Mouse (Mus musculus) stomach, embryonic 16.5 days (tissue): ENCODE measurements at regions not wholly inside any gene's neighbourhood (a gene's known extent, or its start where the extent isn't known, plus 50 kb on each side); places are given as distances from the start of the nearest gene placed in this dataset.

Source experiments
- ATAC-seq: fragments of 200-750 bp; cut with Nextera tagmentation; 2 replicates; pipeline ENCODE4 v1.8.0; 2017; ENCODE audit warnings: moderate number of reproducible peaks, moderate TSS enrichment; ENCODE audit not compliant: insufficient read depth, low FRiP score
- H3K27ac ChIP-seq: fragments of 300-500 bp; sonication (generic); 2 replicates; pipeline ENCODE4 v1.5.1; 2014; ENCODE audit warnings: low read length
- H3K27me3 ChIP-seq: fragments of 300-500 bp; sonication (generic); 2 replicates; pipeline ENCODE4 v1.6.1; 2014; ENCODE audit warnings: low read length, control low read depth, mixed read lengths; ENCODE audit not compliant: control insufficient read depth, insufficient read depth
- H3K36me3 ChIP-seq: fragments of 300-500 bp; sonication (generic); 2 replicates; pipeline ENCODE4 v1.6.1; 2014; ENCODE audit warnings: low read length; ENCODE audit not compliant: control insufficient read depth, insufficient read depth
- H3K4me1 ChIP-seq: fragments of 300-500 bp; sonication (generic); 2 replicates; pipeline ENCODE4 v1.6.1; 2014; ENCODE audit warnings: low read length, control low read depth, mixed read lengths; ENCODE audit not compliant: control insufficient read depth, insufficient read depth
- H3K4me2 ChIP-seq: fragments of 300-500 bp; sonication (generic); 2 replicates; pipeline ENCODE4 v1.6.1; 2014; ENCODE audit warnings: low read depth, low read length, mixed read lengths
- H3K4me3 ChIP-seq: fragments of 300-500 bp; sonication (generic); replicated peaks from 2 replicates; pipeline ENCODE4 v1.5.1; 2014; ENCODE audit warnings: mild to moderate bottlenecking, low read length
- H3K9ac ChIP-seq: fragments of 300-500 bp; sonication (generic); 2 replicates; pipeline ENCODE4 v1.6.1; 2014; ENCODE audit warnings: low read length
- H3K9me3 ChIP-seq: fragments of 300-500 bp; sonication (generic); replicated peaks from 2 replicates; pipeline ENCODE4 v1.6.1; 2016; ENCODE audit warnings: low read length, control low read depth; ENCODE audit not compliant: control insufficient read depth
- WGBS: fragments of 180-500 bp; shearing (Covaris S2); extraction: QIAGEN DNeasy Blood & Tissue Kit; methylation state at CpG from one replicate; pipeline ENCODE4 v1.1.7; 2014; 5-methylcytosine and 5-hydroxymethylcytosine counted together

DNA sequence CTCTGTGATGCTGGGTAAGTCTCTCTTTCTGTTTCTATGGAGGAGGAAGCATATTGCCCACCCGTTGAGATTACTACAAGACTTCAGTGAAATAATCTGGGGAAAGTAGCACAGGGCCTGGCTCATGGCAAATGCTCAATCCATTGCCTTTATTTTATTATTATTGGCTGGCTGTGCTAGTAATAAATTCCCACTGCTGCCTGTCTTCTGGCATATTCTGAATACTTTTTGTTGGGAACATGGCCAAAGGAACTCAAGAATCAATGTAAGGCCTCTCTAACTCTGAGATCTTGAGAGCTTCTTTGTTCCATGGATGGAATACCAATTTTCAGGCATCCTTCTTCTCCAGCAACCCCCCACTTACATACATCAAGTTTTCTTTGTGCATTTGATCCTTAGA lies 237.3 kb downstream of the Mex3b start:
- WGBS: 61% methylated on average over 1 of the region's 1 CpGs
- Histone ChIP-seq H3K36me3 (no peaks in the 10 kb centered on the region), H3K4me3 (no peak overlapping the region), H3K9ac (no peak overlapping the region), H3K27me3 (no peaks in the 10 kb centered on the region), H3K9me3 (no peaks in the 10 kb centered on the region), H3K27ac (no peak overlapping the region), H3K4me1 (no peaks in the 10 kb centered on the region), H3K4me2 (no peak overlapping the region)
- ATAC-seq: no peak

DNA sequence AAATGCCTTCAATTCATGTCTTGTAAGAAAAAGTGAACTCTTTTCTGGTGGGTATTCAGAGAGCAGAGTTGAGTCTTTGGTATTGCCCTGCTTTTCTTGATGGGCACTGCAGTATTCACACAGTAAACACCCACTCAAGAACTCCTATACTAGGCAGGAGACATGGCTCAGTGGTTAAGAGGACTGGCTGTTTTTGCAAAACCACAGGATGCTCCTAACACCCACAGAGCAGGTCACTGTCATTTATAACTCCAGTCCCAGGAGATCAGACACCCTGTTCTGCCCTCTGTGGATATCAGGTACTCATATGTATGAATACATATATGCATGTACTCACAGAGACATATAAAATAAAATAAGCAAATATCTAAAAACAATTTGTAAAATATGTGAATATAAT lies 238.5 kb downstream of the Mex3b start:
- H3K9ac ChIP-seq: no peak overlapping the region
- H3K27ac ChIP-seq: no peak overlapping the region
- ATAC-seq: no peak
- H3K36me3 ChIP-seq: no peaks in the 10 kb centered on the region
- H3K9me3 ChIP-seq: no peaks in the 10 kb centered on the region
- no peaks in the 10 kb centered on the region for H3K27me3 ChIP-seq
- no peak overlapping the region for H3K4me2 ChIP-seq
- H3K4me3 ChIP-seq: no peak overlapping the region
- no peaks in the 10 kb centered on the region for H3K4me1 ChIP-seq

DNA sequence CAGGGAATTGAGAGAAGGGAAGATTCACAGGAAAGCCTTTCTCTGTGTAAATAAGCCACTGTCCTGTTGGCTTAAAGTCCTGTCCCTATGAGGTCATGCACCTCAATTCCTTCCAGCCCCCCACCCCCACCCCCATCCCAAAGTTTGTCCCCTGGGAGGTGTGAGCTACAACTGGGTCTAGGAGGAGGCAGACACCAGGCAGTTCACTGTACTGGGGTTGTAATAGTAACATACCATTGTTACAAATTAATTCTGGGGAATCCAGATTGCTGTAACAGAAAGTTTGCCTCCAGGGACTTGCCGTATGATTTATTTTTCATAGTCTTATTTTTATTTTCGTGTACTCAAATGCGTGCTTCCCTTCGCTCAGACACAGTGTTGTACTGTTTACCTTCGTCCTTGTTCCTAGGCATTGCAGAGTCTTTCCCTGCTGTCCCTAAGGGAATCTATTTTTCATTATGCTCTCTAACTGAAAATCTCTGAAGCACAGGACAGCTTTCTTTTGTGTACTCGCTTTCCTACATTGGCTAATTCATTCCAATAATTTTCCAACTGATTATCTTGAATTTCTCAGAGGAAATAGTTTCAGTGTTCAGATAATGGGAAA lies 244.2 kb downstream of the Mex3b start:
- H3K36me3 ChIP-seq: no peaks in the 10 kb centered on the region
- 80% methylated on average over 6 of the region's 6 CpGs for WGBS
- H3K27me3 ChIP-seq: no peaks in the 10 kb centered on the region

DNA sequence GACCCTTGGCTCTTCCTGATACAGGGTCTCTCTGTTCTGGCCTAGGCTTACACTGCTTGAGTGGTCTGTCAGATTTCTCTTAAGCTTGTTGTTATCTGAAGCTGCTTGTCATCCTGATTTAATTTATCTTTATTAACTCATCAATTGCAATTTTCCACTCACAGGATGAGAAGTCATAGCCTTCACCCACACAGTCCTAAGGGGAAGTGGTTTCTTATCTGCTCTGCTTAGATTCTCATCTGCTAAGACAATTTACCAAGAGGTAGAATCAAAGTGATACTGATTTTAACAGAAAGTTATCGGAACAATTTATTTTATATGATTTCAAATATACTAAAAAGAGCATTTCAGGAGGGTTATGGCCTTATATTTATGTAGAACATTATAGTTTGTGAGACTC lies 249.4 kb downstream of the Mex3b start:
- ATAC-seq: no peak

More for the DNA sequence above, 244.2 kb downstream of the Mex3b start:
- H3K4me3 ChIP-seq: no peak overlapping the region
- H3K4me1 ChIP-seq: no peaks in the 10 kb centered on the region
- H3K9ac ChIP-seq: no peak overlapping the region
- H3K4me2 ChIP-seq: no peak overlapping the region
- no peaks in the 10 kb centered on the region for H3K9me3 ChIP-seq
- H3K27ac ChIP-seq: no peak overlapping the region
- ATAC-seq: no peak

DNA sequence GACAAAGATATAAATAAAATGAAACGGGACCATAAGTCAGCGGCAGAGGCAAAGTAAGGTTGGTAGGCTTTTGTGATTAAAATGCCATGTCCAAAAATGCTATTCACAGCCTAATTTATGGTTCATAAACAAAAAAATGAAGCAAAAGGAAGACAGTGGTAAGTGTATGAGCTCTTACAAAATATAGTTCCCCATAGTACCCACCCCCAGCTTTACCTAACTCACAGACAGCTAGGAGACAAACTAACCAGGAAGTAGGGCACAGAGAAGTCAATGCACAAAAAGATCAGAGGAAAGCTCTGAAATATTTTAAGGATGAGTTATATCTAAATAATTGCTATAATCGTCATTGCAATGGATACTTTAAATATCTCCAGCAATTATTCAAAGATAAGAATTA lies 249.9 kb downstream of the Mex3b start:
- Histone ChIP-seq H3K27me3 (no peaks in the 10 kb centered on the region), H3K27ac (no peak overlapping the region), H3K9me3 (no peaks in the 10 kb centered on the region), H3K4me1 (no peaks in the 10 kb centered on the region), H3K4me3 (no peak overlapping the region), H3K9ac (no peak overlapping the region), H3K4me2 (no peak overlapping the region), H3K36me3 (no peaks in the 10 kb centered on the region)
- WGBS: 75% methylated on average over 3 of the region's 3 CpGs
- no peak for ATAC-seq

More for the DNA sequence above, 249.4 kb downstream of the Mex3b start:
- Histone ChIP-seq H3K27me3 (no peaks in the 10 kb centered on the region), H3K9me3 (no peaks in the 10 kb centered on the region), H3K9ac (no peak overlapping the region), H3K4me3 (no peak overlapping the region), H3K4me1 (no peaks in the 10 kb centered on the region), H3K27ac (no peak overlapping the region), H3K4me2 (no peak overlapping the region), H3K36me3 (no peaks in the 10 kb centered on the region)
- WGBS: 93% methylated on average over 1 of the region's 1 CpGs

DNA sequence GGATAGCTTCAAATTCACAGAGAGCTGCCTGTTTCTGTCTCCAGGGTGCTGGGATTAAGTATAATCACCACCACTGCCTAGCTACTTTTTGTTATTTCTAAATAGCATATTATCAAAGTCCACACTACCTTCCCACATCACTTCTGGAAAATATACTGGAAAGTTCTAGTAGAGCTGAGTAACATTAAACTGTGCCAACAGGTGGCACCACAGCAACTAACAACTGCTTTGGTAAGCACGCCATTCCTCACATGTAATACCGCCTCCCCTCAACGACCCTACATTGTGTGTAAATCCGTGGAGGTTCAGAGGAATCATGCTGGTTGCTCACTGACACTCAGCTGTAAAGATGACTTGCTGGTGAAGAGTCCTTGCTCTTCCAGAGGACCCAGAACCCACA lies 259.1 kb downstream of the Mex3b start:
- no peak overlapping the region for H3K9ac ChIP-seq
- WGBS: 76% methylated on average over 4 of the region's 4 CpGs
- no peak for ATAC-seq
- no peaks in the 10 kb centered on the region for H3K4me1 ChIP-seq
- no peak overlapping the region for H3K4me2 ChIP-seq
- H3K36me3 ChIP-seq: no peaks in the 10 kb centered on the region
- no peaks in the 10 kb centered on the region for H3K9me3 ChIP-seq
- H3K27me3 ChIP-seq: no peaks in the 10 kb centered on the region
- no peak overlapping the region for H3K4me3 ChIP-seq
- H3K27ac ChIP-seq: no peak overlapping the region

DNA sequence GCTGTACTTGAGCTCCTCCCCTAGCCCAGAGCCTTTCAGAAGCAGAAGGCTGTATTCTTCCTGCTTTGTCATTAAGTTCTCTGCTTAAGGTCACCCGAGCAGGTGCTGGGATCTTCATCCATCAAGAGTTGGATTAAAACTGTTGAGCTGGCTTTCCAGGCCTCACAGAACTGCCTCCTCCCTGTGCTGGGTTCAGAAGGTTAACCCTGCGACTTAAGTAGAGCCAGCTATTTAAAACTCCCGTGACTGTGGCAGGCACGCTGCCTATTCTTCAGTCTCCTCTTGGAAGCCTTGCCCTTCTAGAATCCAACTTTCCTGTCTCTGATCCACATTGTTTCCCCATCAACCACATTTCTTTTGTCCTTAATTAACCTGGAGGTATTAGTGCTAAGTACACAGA lies 273.1 kb downstream of the Mex3b start:
- Histone ChIP-seq H3K36me3 (no peaks in the 10 kb centered on the region), H3K27ac (no peak overlapping the region), H3K27me3 (no peaks in the 10 kb centered on the region), H3K9me3 (no peaks in the 10 kb centered on the region), H3K4me2 (no peak overlapping the region), H3K4me1 (no peaks in the 10 kb centered on the region), H3K9ac (no peak overlapping the region), H3K4me3 (no peak overlapping the region)
- no peak for ATAC-seq
- 34% methylated on average over 4 of the region's 4 CpGs for WGBS

DNA sequence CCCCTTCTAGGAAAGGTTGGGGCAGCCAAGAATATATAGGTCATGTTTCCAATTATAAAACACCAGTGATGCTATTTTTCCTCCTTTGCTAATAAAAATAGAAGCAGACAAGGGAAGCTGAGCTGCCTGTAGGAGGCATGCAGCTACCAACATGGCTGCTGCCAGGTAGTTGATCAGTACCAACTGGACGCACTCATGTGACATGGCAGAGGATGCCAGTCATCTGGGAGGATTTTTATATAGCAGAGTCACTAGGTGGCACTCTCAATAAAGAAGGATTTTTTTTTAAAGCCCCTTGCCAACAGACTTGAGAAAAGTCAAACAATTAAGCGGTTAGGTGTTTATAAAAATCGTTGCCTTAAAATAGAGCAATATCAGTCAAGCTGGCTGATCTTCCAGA lies 273.5 kb downstream of the Mex3b start:
- H3K27ac ChIP-seq: no peak overlapping the region
- no peak overlapping the region for H3K4me2 ChIP-seq
- no peaks in the 10 kb centered on the region for H3K9me3 ChIP-seq
- no peak for ATAC-seq
- WGBS: 60% methylated on average over 3 of the region's 3 CpGs
- no peak overlapping the region for H3K9ac ChIP-seq
- H3K4me1 ChIP-seq: no peaks in the 10 kb centered on the region
- no peaks in the 10 kb centered on the region for H3K27me3 ChIP-seq
- no peaks in the 10 kb centered on the region for H3K36me3 ChIP-seq
- no peak overlapping the region for H3K4me3 ChIP-seq

DNA sequence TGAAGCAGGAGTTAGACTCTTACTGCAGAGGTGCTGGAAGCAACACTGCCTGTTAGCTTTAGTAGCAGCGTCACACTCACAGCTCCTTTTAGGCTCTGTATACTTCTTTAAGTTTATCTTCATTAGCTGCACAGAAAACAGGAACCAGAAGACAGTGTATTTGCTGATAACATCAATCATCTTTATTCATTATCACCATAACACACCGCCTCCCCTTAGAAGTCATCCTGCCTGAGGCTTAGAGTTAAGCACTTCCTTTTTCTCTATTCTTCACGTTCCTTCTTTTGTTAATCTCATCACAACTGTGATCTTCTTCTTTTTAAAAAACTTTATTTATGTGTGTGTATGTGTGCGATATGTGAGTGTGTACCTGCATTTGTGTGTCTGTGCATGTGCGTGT lies 276.9 kb downstream of the Mex3b start:
- WGBS: 65% methylated on average over 5 of the region's 5 CpGs
- Histone ChIP-seq H3K9ac (no peak overlapping the region), H3K36me3 (no peaks in the 10 kb centered on the region), H3K4me3 (no peak overlapping the region), H3K4me2 (no peak overlapping the region), H3K27ac (no peak overlapping the region), H3K4me1 (no peaks in the 10 kb centered on the region), H3K9me3 (no peaks in the 10 kb centered on the region), H3K27me3 (no peaks in the 10 kb centered on the region)
- no peak for ATAC-seq

DNA sequence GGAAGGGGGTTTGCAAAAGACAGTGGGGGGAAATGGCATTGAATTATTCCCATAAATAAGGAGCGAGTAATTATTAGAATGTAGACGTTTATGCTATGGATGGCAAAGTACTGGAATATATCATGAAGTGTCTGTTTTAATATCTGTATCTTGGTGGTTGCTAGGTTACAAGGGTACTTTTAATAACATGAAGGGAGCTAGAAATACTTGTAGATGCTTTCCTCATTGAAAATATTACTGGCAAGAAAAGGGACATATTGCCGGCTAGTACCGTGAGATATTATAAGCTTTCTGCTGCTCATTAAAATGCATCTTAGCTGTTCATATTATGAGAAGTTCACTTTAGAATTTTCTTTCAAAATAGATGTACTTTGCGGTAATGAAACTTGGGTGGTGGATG lies 278.4 kb downstream of the Mex3b start:
- no peak overlapping the region for H3K4me2 ChIP-seq
- WGBS: 74% methylated on average over 5 of the region's 5 CpGs
- no peaks in the 10 kb centered on the region for H3K4me1 ChIP-seq
- no peaks in the 10 kb centered on the region for H3K36me3 ChIP-seq
- no peak overlapping the region for H3K27ac ChIP-seq
- no peak overlapping the region for H3K9ac ChIP-seq
- no peaks in the 10 kb centered on the region for H3K9me3 ChIP-seq
- H3K4me3 ChIP-seq: no peak overlapping the region
- ATAC-seq: no peak
- no peaks in the 10 kb centered on the region for H3K27me3 ChIP-seq
